Mouse (Mus musculus): ENCODE measurements at regions not wholly inside any gene's neighbourhood (a gene's known extent, or its start where the extent isn't known, plus 50 kb on each side); places are given as distances from the start of the nearest gene placed in this dataset.

DNA sequence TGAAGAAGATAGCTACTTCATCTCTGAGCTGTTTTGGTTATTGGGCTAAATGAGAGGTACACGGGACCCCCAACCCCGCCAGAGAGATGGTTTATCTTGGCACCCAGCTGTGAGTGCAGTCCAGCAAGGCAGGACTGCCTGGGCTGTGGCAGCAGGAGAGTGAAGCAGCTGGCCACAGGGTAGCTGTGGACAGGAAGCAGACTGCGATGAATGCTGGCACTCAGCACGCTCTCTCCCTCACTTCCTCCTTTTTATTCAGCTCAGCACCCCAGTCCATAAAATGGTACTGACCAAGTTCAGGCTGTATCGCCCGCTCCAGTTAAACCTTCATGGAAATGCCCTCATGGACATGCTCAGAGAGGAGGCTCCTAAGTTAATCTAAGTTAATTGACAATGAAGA lies 67.4 kb upstream of the Klf7 start:
- TF ChIP-seq CTCF (IDR thresholded peaks at IDR 0.05; ENCODE audit: borderline replicate concordance, extremely low read depth, insufficient read depth, insufficient read length) (no peak), POLR2A (IDR thresholded peaks at IDR 0.05; ENCODE audit: borderline replicate concordance, extremely low read depth, insufficient read depth, insufficient read length, poor library complexity, severe bottlenecking) (no peak)
